Mouse (Mus musculus) liver (tissue): Measurements from ENCODE around the gene Samd5.

Source experiments
- DNase-seq: peaks from one replicate; pipeline ENCODE4 v3.0.0-alpha.2; 2020; ENCODE audit warnings: mixed read lengths

The Samd5 gene

DNA sequence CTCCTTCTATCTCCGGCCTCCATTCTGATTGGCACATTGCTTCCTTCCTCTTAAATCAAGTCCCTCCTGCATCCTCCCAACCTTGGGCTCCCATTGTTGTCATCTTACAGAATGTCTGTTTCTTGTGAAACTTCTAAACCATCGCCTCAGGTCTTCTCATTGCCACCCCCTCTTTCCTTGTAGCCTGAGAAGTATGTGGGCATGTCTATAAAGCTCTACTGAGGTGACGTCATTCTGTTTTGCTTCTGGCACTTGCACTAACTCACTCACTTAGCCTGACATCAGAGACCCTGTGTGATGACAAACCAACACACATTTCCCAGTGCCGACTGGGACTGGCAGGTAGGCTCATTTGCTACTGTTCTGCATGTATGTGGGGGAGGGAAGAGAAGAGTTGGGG, 100.9 kb downstream of the Samd5 start:
- no peak for DNase-seq
